In genomic region chr3:96503083-96503450, GRCm38 (mm10) we compare ENCODE assay signal across 8 mouse cellular contexts. TPM values are rescaled to one million over a fixed set of nuclear protein-coding genes. Genes with fewer than 3 reads are reported as not detected.
DNase-seq lines count a peak whose midpoint lies in the region; ATAC-seq and TF ChIP-seq lines count a peak whose summit lies in the region.

No protein-coding gene starts in this region.

- peak overlapping the region; percentile 71 for H3K9ac ChIP-seq in heart, embryonic 16.5 days (ENCODE audit: low read length)
- no peak overlapping the region for H3K9ac ChIP-seq in neural tube, embryonic 14.5 days (replicated peaks; ENCODE audit: low read depth, low read length)

- TF ChIP-seq POLR2A in lung, adult 2 months (IDR thresholded peaks at IDR 0.05; ENCODE audit: borderline replicate concordance, extremely low read depth, low read depth, low read length), result no peak
- no peak for TF ChIP-seq POLR2A in thymus, adult 2 months (IDR thresholded peaks at IDR 0.05; ENCODE audit: control insufficient read depth, extremely low read depth, insufficient read depth, low read length, poor library complexity)

- TF ChIP-seq CTCF in E14TG2a.4 (conservative IDR thresholded peaks at IDR 0.05; ENCODE audit: low read length), result peak; percentile 79
- TF ChIP-seq CTCF in lung, adult 2 months (IDR thresholded peaks at IDR 0.05; ENCODE audit: insufficient read depth, low read length), result peak; percentile 86
- peak; percentile 52; the same call in 1 of the 2 replicates for TF ChIP-seq CTCF in thymus, adult 2 months (IDR thresholded peaks at IDR 0.05; ENCODE audit: borderline replicate concordance, control insufficient read depth, extremely low read depth, insufficient read depth, low read length, poor library complexity)

- H3K27me3 ChIP-seq in E14TG2a.4 (ENCODE audit: insufficient read depth, low read length), result no peaks in the 10 kb centered on the region
- no peaks in the 10 kb centered on the region for H3K27me3 ChIP-seq in heart, embryonic 16.5 days (ENCODE audit: control insufficient read depth, insufficient read depth, low read length)
- no peaks in the 10 kb centered on the region for H3K27me3 ChIP-seq in neural tube, embryonic 14.5 days (ENCODE audit: control insufficient read depth, insufficient read depth, low read length)
- no peaks in the 10 kb centered on the region for H3K27me3 ChIP-seq in thymus, adult 2 months (ENCODE audit: control insufficient read depth, insufficient read depth, low read length)

- peaks cover 47% of the 10 kb centered on the region for H3K4me1 ChIP-seq in E14TG2a.4 (replicated peaks; ENCODE audit: low read depth, low read length)
- H3K4me1 ChIP-seq in heart, embryonic 16.5 days (ENCODE audit: control insufficient read depth, insufficient read depth, low read length), result peaks cover 5% of the 10 kb centered on the region
- no peaks in the 10 kb centered on the region; the same call in 1 of the 2 replicates for H3K4me1 ChIP-seq in lung, adult 2 months (ENCODE audit: control insufficient read depth, insufficient read depth, low read length)
- H3K4me1 ChIP-seq in neural tube, embryonic 14.5 days (ENCODE audit: control insufficient read depth, insufficient read depth, low read length), result 0 out of 2 replicates have a peak, but pooled peaks cover 8% of the 10 kb centered on the region
- no peaks in the 10 kb centered on the region for H3K4me1 ChIP-seq in thymus, adult 2 months (replicated peaks; ENCODE audit: control insufficient read depth, insufficient read depth, low read length)

- no peaks in the 10 kb centered on the region for H3K36me3 ChIP-seq in E14TG2a.4 (ENCODE audit: insufficient read depth, low read length)
- H3K36me3 ChIP-seq in heart, embryonic 16.5 days (ENCODE audit: control insufficient read depth, insufficient read depth), result no peaks in the 10 kb centered on the region
- no peaks in the 10 kb centered on the region for H3K36me3 ChIP-seq in neural tube, embryonic 14.5 days (ENCODE audit: control insufficient read depth, insufficient read depth, low read length)
- H3K36me3 ChIP-seq in thymus, adult 2 months (ENCODE audit: control insufficient read depth, insufficient read depth, low read length), result no peaks in the 10 kb centered on the region

- H3K4me3 ChIP-seq in E14TG2a.4 (replicated peaks; ENCODE audit: low read length), result peak overlapping the region; percentile 94
- H3K4me3 ChIP-seq in heart, embryonic 16.5 days (ENCODE audit: low read length), result peak overlapping the region; percentile 88
- peak overlapping the region; percentile 88 for H3K4me3 ChIP-seq in lung, adult 2 months (replicated peaks; ENCODE audit: extremely low read depth, low read depth, low read length)
- peak overlapping the region; percentile 78 for H3K4me3 ChIP-seq in neural tube, embryonic 14.5 days (ENCODE audit: low read depth, low read length)
- H3K4me3 ChIP-seq in thymus, adult 2 months (ENCODE audit: control insufficient read depth, insufficient read depth, low read length), result no peak overlapping the region; the same call in 1 of the 2 replicates

- WGBS in heart, embryonic 16.5 days, result under 1% methylated on average over 7 of the region's 7 CpGs
- 2% methylated on average over 7 of the region's 7 CpGs for WGBS in lung, adult 2 months
- 2% methylated on average over 7 of the region's 7 CpGs for WGBS in neural tube, embryonic 14.5 days
- WGBS in thymus, adult 2 months, result under 1% methylated on average over 7 of the region's 7 CpGs

- no peaks in the 10 kb centered on the region for H3K9me3 ChIP-seq in E14TG2a.4 (ENCODE audit: low read length)
- H3K9me3 ChIP-seq in heart, embryonic 16.5 days (replicated peaks; ENCODE audit: control insufficient read depth, low read length), result no peaks in the 10 kb centered on the region
- no peaks in the 10 kb centered on the region for H3K9me3 ChIP-seq in neural tube, embryonic 14.5 days (ENCODE audit: control insufficient read depth, low read length)

- H3K4me2 ChIP-seq in heart, embryonic 16.5 days (ENCODE audit: low read depth, low read length), result peak overlapping the region; percentile 92
- H3K4me2 ChIP-seq in neural tube, embryonic 14.5 days (ENCODE audit: low read depth, low read length), result peak overlapping the region; percentile 97

- H3K27ac ChIP-seq in heart, embryonic 16.5 days (ENCODE audit: low read length), result no peak overlapping the region
- H3K27ac ChIP-seq in neural tube, embryonic 14.5 days (ENCODE audit: low read depth, low read length), result no peak overlapping the region
- no peak overlapping the region for H3K27ac ChIP-seq in thymus, adult 2 months (ENCODE audit: control insufficient read depth, insufficient read depth, low read length)

- DNase-seq in brain, adult 2 months (ENCODE audit: low read depth, low spot score), result peak; percentile 85
- DNase-seq in kidney, postnatal 25 days, result peak; percentile 74 to 85
- peak; percentile 69 for DNase-seq in lung, adult 2 months
- peak; percentile 88 for DNase-seq in thymus, adult 2 months

- peak; percentile 62 for ATAC-seq in erythroblast, adult 5-6 weeks (replicated peaks; ENCODE audit: low FRiP score, poor library complexity, severe bottlenecking)
- no peak for ATAC-seq in heart, embryonic 16.5 days (replicated peaks; ENCODE audit: extremely low read depth, insufficient read depth, low FRiP score)
- no peak for ATAC-seq in neural tube, embryonic 14.5 days (ENCODE audit: low read depth)

RNA-seq across cellular contexts. Expression of gene Hfe2, which starts 21.9 kb away (rescaled TPM):
- not detected in 2 replicates for total RNA-seq in erythroblast, adult 5-6 weeks (2015; ENCODE audit: low replicate concordance)
- total RNA-seq in erythroblast, adult 5-6 weeks (2017; ENCODE audit: low replicate concordance), result 0.17 TPM in 1 of 2 replicates, not detected in the other
- polyA plus RNA-seq in heart, embryonic 16.5 days (2015; fragmentation: Nextera tagmentation; extraction: Ambion mirVana), result 8.5 and 10.9 TPM in 2 replicates
- 4.6 and 13.8 TPM in 2 replicates for polyA plus RNA-seq in lung, adult 2 months (2012; rRNA removed)
- polyA plus RNA-seq in neural tube, embryonic 14.5 days (2014; fragmentation: Nextera tagmentation; extraction: Ambion mirVana), result 1.3 and 2.0 TPM in 2 replicates
- polyA plus RNA-seq in thymus, adult 2 months (2012; rRNA removed), result 1.3 and 10.4 TPM in 2 replicates

RNA-seq across cellular contexts. Expression of gene BC107364, which starts 51.0 kb away (rescaled TPM):
- total RNA-seq in erythroblast, adult 5-6 weeks (2015; ENCODE audit: low replicate concordance), result not detected in 2 replicates
- not detected in 2 replicates for total RNA-seq in erythroblast, adult 5-6 weeks (2017; ENCODE audit: low replicate concordance)
- polyA plus RNA-seq in heart, embryonic 16.5 days (2015; fragmentation: Nextera tagmentation; extraction: Ambion mirVana), result 1.3 and 1.5 TPM in 2 replicates
- not detected in 2 replicates for polyA plus RNA-seq in lung, adult 2 months (2012; rRNA removed)
- polyA plus RNA-seq in neural tube, embryonic 14.5 days (2014; fragmentation: Nextera tagmentation; extraction: Ambion mirVana), result not detected in 2 replicates
- 0.09 and 0.32 TPM in 2 replicates for polyA plus RNA-seq in thymus, adult 2 months (2012; rRNA removed)

RNA-seq across cellular contexts. Expression of gene Txnip, which starts 54.7 kb away (rescaled TPM):
- 125 and 174 TPM in 2 replicates for total RNA-seq in erythroblast, adult 5-6 weeks (2015; ENCODE audit: low replicate concordance)
- 113 and 122 TPM in 2 replicates for total RNA-seq in erythroblast, adult 5-6 weeks (2017; ENCODE audit: low replicate concordance)
- 209 and 226 TPM in 2 replicates for polyA plus RNA-seq in heart, embryonic 16.5 days (2015; fragmentation: Nextera tagmentation; extraction: Ambion mirVana)
- 687 and 806 TPM in 2 replicates for polyA plus RNA-seq in lung, adult 2 months (2012; rRNA removed)
- 48.9 and 75.6 TPM in 2 replicates for polyA plus RNA-seq in neural tube, embryonic 14.5 days (2014; fragmentation: Nextera tagmentation; extraction: Ambion mirVana)
- polyA plus RNA-seq in thymus, adult 2 months (2012; rRNA removed), result 587 and 719 TPM in 2 replicates
